Mouse (Mus musculus): ENCODE measurements around the gene Olfr1288.

Gene Olfr1288

DNA sequence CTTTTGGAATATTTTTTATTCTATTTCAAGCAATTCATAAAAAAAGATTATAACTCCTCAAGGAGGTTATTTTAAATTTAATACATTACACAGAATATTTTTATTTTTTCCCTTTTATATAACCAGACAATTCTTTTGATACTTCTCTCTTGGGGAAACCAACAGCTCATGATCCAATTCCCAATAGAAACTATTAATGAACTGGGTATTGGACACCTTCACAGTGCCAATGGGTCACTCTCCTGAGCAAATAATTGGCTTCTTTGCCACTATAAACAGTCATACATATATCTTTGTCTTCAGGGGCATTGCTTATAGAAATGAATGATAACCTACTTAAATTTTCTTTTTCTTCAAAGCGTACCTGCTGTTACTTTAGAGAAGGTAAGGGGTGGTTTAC is at the start of gene Olfr1288:
Olfr1288 (plus strand) TSS at position 301 of the 400 bp plus-strand sequence.
- no peak for DNase-seq (ENCODE audit: low read depth, low spot score)

DNA sequence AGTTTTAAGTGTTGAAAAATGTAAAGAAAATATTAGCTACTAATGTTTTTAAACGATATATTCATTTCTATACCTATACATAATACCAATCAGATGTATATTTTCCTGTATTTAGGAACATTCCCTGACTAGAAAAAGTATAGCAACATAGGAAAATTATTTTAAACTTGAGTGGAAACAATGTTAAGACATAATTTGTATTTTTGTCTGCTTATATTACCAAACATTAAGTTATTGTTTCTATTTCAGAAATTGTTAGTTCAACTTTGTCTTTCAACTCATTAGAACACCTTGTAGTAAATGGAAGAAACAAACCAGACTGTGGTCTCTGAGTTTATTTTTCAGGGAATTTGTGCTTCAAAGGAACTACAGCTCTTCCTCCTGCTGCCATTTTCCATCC is 25.1 kb upstream of the Olfr1288 start, which contains the start of gene Olfr1287:
Olfr1287 (plus strand) TSS at position 301 of the 400 bp plus-strand sequence.
- no peak for DNase-seq (ENCODE audit: low read depth, low spot score)

DNA sequence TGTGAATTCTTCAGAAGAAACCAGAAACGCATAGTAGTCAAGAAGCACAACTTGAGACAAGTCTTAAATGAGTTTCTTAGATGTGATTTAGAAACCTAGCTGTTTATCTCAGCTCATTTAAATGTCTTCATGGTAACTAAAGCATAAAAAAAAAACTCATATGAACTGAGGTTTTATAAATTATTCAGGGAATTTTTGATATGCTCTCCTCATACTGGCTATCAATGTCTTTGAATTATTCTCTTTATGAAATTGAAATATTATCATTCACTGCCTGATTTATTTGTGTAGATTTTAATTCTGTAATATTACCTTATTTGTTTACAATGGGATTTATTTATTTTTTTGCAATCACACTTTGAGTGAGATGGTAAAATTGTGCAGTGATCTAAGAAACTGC is 6.6 kb downstream of the Olfr1288 start, which contains the start of gene Olfr1289:
Olfr1289 (plus strand) TSS at position 301 of the 400 bp plus-strand sequence.
- DNase-seq (ENCODE audit: low read depth, low spot score), result no peak

DNA sequence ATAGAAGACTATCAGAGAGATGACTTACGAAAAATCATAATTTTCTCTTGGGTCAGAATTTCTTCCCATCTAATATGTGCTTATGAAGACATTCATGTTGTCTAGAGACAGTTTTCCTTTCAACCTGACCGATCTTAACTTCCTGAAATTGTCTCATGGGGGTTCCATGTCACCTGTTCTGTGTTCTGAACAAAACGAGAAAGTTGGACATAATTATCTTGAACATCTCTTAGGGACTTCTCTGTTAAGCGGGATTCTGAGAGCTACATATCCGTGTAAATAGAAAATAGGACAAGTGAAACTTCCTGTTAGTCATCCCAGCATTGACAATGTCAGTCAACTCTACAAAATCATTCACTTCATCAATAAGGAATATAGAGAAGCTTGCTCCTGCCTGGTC is 19.8 kb downstream of the Olfr1288 start, which contains the start of gene Olfr1290:
Olfr1290 (minus strand) TSS at position 101 of the 400 bp plus-strand sequence.
- no peak for DNase-seq (ENCODE audit: low read depth, low spot score)

DNA sequence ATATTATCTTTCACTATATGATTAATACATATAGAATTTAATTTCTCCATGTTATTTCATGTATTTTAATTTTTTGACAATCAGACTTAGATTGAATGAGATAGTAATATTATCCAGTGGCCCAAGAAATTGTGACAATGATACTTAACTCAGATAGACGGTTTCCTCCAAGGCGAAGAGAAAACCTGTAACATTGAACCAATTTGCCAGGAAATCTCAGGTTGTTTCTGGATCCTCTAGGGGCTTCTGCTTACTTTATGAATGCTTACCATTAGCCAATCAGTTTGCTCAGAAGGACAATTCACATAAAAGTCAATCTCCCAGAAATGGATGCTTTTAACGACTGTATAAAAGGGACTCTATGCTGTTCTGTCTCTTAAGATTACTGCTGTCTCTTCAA is 23.0 kb downstream of the Olfr1288 start, which contains the start of gene Olfr1291-ps1:
Olfr1291-ps1 (plus strand) TSS at position 301 of the 400 bp plus-strand sequence.
- DNase-seq (ENCODE audit: low read depth, low spot score), result no peak

DNA sequence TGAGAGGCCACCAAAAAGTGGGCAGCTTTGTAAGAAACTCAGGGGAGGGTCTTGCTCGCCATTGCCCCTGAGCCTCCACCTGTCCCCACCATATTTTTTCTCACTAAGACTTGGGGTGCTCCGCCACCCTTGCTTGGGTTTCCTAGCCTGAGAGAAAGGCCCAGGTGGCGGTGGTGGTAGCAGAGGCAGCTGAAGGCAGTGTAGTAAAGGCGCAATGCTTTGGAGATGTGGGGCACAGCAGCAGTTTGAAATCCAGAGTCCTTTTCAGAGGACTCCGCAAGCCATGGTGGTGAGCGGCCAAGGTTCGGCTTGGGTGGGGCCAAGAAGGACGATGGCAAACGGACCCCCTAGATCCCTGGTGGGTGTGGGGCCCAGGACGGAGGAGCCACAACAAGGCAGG is 43.5 kb downstream of the Olfr1288 start:
- no peak for DNase-seq (ENCODE audit: low read depth, low spot score)

DNA sequence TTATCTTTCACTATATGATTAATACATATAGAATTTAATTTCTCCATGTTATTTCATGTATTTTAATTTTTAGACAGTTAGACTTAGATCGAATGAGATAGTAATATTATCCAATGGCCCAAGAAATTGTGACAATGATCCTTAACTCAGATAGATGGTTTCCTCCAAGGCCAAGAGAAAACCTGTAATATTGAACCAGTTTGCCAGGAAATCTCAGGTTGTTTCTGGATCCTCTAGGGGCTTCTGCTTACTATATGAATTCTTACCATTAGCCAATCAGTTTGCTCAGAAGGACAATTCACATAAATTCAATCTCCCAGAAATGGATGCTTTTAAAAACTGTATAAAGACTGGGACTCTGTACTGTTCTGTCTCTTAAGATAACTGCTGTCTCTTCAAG is 51.0 kb downstream of the Olfr1288 start, which contains the start of gene Olfr1293-ps:
Olfr1293-ps (plus strand) TSS at position 301 of the 400 bp plus-strand sequence.
- DNase-seq (ENCODE audit: low read depth, low spot score), result no peak
